Mouse (Mus musculus) forebrain, embryonic 13.5 days (tissue): Measurements from ENCODE around the gene Igf2. TPM values are rescaled to one million over a fixed set of nuclear protein-coding genes. Genes with fewer than 3 reads are reported as not detected.

Experiments
- ATAC-seq: fragments of 200-750 bp; cut with Nextera tagmentation; 2 replicates; pipeline ENCODE4 v1.8.0; 2017
- H3K27ac ChIP-seq: fragments of 300-500 bp; sonication (generic); 2 replicates; pipeline ENCODE4 v1.5.1; 2015; ENCODE audit warnings: inconsistent platforms, mild to moderate bottlenecking, moderate library complexity
- H3K27me3 ChIP-seq: fragments of 300-500 bp; sonication (generic); 2 replicates; pipeline ENCODE4 v1.6.1; 2015; ENCODE audit warnings: mild to moderate bottlenecking, inconsistent platforms
- H3K36me3 ChIP-seq: fragments of 300-500 bp; sonication (generic); 2 replicates; pipeline ENCODE4 v1.6.1; 2015; ENCODE audit warnings: mild to moderate bottlenecking, inconsistent platforms; ENCODE audit not compliant: poor library complexity, severe bottlenecking
- H3K4me1 ChIP-seq: fragments of 300-500 bp; sonication (generic); 2 replicates; pipeline ENCODE4 v1.6.1; 2015; ENCODE audit warnings: inconsistent platforms
- H3K4me2 ChIP-seq: fragments of 300-500 bp; sonication (generic); 2 replicates; pipeline ENCODE4 v1.6.1; 2015; ENCODE audit warnings: inconsistent platforms, mild to moderate bottlenecking, moderate library complexity
- H3K4me3 ChIP-seq: fragments of 300-500 bp; sonication (generic); 2 replicates; pipeline ENCODE4 v1.5.1; 2015; ENCODE audit warnings: mild to moderate bottlenecking, inconsistent platforms
- H3K9ac ChIP-seq: fragments of 300-500 bp; sonication (generic); 2 replicates; pipeline ENCODE4 v1.6.1; 2015; ENCODE audit warnings: mild to moderate bottlenecking, inconsistent platforms
- H3K9me3 ChIP-seq: fragments of 300-500 bp; sonication (generic); replicated peaks from 2 replicates; pipeline ENCODE4 v1.6.1; 2016; ENCODE audit warnings: inconsistent platforms
- WGBS: fragments of 180-500 bp; shearing (Covaris S2); methylation state at CpG from one replicate; pipeline ENCODE4 v1.1.7; 2015; 5-methylcytosine and 5-hydroxymethylcytosine counted together
- microRNA counts: library from miRNA; unstranded; fragments of <30 nt; microRNA quantifications from one replicate; lab custom pipeline; 2016
- microRNA-seq: library from miRNA; unstranded; fragments of <30 nt; microRNA quantifications from one replicate; pipeline ENCODE4, GENCODE M21; 2016
- polyA plus RNA-seq: library from polyadenylated mRNA; unstranded; fragments of >200 nt; fragmentation: Nextera tagmentation; extraction: Ambion mirVana; gene quantifications from 2 replicates; pipeline ENCODE4 v1.2.1, GENCODE M21; 2015

The Igf2 gene
- polyA plus RNA-seq, 1 experiment from 2014 or later, result 56.6 TPM

DNA sequence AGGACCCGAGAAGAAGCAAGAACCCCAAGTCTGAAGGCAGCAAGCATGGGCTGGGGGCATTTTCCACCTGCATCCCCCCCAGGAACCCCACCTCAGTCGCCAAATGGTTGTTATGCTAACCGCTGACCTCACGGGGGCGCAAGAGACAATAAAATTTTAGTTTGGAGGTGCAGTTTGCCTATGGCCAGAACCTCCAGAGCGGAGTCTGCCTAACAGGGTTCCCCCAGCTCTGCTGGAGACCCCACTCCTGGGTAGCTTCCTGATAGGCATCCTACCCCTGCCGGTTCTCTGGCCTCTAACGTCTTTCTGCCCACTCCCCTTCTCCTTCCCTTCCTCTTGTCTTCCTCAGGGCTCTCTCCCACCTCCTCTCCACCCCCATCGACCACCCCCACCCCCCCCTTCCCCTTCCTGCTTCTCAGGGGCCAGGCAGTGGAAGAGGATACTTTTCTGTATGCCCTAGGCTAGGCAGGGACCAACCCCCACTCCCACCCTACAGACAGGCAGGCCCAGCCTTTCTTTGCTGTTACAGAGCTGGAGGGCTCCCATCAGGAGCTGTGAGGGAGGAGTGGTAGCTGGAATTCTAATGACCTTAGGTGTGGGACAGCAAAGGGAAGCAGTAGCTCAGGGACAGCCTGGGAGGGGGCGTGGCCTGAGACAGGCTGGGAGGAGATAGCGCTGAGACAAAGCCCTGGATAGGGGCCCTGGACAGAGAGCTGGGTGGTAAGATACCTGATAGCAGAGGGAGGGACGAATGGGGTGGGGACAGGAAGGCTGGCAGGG lies 55.8 kb downstream of the Igf2 start:
- no peaks in the 10 kb centered on the region for H3K27me3 ChIP-seq
- H3K4me3 ChIP-seq, result no peak overlapping the region
- ATAC-seq, result peak; percentile 89
- WGBS, result 0% methylated on average over 12 of the region's 12 CpGs
- H3K27ac ChIP-seq, result peak overlapping the region; percentile 41; the same call in 1 of the 2 replicates
- no peaks in the 10 kb centered on the region for H3K9me3 ChIP-seq
- 0 out of 2 replicates have a peak overlapping the region, but pooled peaks have one; percentile 43 for H3K9ac ChIP-seq
- peaks cover 16% of the 10 kb centered on the region for H3K4me1 ChIP-seq
- H3K36me3 ChIP-seq, result no peaks in the 10 kb centered on the region
- peak overlapping the region; percentile 42 for H3K4me2 ChIP-seq

GRCm38 (mm10) chr7:142600921-142601320 lies 65.7 kb downstream of the Igf2 start:
- Histone ChIP-seq H3K27me3 (no peaks in the 10 kb centered on the region), H3K4me3 (no peak overlapping the region), H3K9me3 (no peaks in the 10 kb centered on the region), H3K27ac (no peak overlapping the region), H3K4me2 (no peak overlapping the region), H3K36me3 (no peaks in the 10 kb centered on the region), H3K4me1 (no peaks in the 10 kb centered on the region), H3K9ac (no peak overlapping the region)
- no peak for ATAC-seq
- WGBS, result 94% methylated on average over 2 of the region's 2 CpGs

MicroRNAs within 50 kb of the gene (microRNA counts, 519-probe panel; counts per million panel counts)
- microRNA mmu-miR-483 (lab: Ali Mortazavi, UCI), result 177 counts per million, percentile 53 among the panel's probes with 10 or more counts

Small RNA genes lying within 50 kb of the gene (microRNA-seq; reads per million reads assigned to microRNA genes)
- 57.9 reads per million, percentile 43 among the genes with 10 or more reads in this experiment for gene Mir483

Other genes with a start within 250 kb of the Igf2 start
- gene Syt8, start 232.0 kb downstream of the Igf2 start, polyA plus RNA-seq, result not detected in 2 replicates
- 0.61 TPM in 1 of 2 replicates, not detected in the other for gene Tnni2, start 225.0 kb downstream of the Igf2 start, polyA plus RNA-seq
- 4.2 TPM in 2 replicates for gene Lsp1, start 206.0 kb downstream of the Igf2 start, polyA plus RNA-seq
- 0.28 and 0.77 TPM in 2 replicates for gene Tnnt3, start 168.0 kb downstream of the Igf2 start, polyA plus RNA-seq
- 16.2 and 16.5 TPM in 2 replicates for gene Mrpl23, start 134.1 kb downstream of the Igf2 start, polyA plus RNA-seq
- gene Gm49394, start 3.1 kb upstream of the Igf2 start, polyA plus RNA-seq, result 0.05 TPM in 1 of 2 replicates, not detected in the other
- gene Ins2, start 76.6 kb upstream of the Igf2 start, polyA plus RNA-seq, result not detected in 2 replicates